Mouse (Mus musculus) kidney, postnatal 4 days (tissue): ENCODE results near the gene Arhgap33.

Experiments used
- DNase-seq, 2 experiments: peaks; one replicate each; pipeline ENCODE4 v3.0.0; 2021; ENCODE audit warnings: mixed read lengths in 2 of 2

Arhgap33 gene

DNA sequence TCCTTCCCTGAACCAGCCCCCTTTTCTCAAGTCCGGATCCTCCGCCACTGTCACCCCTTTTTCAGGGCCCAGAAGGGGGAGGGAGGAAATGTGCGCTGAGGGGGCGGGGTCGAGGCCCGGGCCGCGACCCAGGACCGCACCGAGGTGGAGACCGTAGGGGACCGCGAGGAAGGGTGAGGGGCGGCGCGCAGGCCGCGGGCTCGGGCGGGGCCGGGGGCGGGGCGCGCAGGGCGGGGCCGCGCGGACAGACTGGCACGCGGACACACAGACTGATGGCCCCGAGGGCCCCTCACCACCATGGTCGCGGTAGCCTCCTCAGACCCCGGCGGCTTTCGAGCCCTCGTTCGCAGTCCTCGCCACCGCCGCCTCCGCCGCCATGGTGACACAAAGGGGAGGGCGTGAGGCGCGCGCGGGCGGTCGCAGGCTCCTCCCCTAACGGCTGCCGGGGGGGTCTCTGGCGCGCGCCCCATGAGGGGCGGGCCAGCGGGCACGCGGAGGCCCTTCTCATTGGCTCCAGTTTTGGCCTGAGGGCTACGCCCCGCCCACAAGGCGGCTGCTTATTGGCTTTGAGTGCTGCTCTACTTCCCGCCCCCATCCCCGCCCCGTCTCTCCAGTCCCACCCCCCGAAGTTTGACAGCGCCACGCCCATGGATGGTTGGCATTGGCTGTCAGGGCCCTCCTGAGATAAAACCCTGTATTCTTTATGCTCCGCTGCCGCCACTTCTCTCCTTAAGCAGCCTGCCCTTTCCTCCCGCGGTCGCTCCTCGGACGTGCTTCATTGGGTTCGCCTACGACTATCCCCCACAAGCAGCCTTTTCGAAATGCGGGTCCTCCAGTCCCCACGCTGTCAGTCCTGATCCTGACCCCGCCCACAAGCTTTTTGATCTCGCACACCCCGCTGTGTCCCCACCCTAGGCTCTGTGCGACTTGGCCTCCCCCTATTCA is at the start of gene Arhgap33:
Gene Arhgap33, minus strand, starts transcription at position 428 of the 945 bp plus-strand sequence.
- peak; percentile 97 to 98 for DNase-seq

DNA sequence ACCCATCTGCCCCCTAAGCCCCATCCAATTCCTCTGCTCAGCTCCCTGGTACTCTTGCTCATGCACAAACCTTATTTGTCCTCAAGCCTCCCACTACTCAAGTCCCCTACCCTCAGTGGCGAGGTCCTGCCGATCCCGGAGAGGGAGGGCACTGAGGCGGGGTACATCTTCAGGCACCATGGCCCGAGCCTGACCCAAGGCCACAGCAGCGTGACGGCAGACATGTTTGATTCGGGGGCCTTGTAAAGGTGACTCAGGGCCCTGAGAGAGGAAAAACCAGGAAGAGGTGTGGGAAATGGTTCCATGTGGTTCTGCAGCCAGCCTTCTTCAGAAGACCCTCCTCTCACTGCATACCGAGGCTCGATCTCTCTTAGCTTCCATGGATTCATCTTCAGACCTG is 49.5 kb upstream of the Arhgap33 start:
- no peak for DNase-seq

- peak in 1 of 2 experiments; percentile 25 for DNase-seq
Measured at GRCm38 (mm10) chr7:30581547-30581946, 46.7 kb upstream of the Arhgap33 start.

GRCm38 (mm10) chr7:30579950-30580349 is 45.1 kb upstream of the Arhgap33 start:
- DNase-seq = no peak

GRCm38 (mm10) chr7:30572969-30573368 is 38.1 kb upstream of the Arhgap33 start:
- DNase-seq = peak in 1 of 2 experiments; percentile 35

DNA sequence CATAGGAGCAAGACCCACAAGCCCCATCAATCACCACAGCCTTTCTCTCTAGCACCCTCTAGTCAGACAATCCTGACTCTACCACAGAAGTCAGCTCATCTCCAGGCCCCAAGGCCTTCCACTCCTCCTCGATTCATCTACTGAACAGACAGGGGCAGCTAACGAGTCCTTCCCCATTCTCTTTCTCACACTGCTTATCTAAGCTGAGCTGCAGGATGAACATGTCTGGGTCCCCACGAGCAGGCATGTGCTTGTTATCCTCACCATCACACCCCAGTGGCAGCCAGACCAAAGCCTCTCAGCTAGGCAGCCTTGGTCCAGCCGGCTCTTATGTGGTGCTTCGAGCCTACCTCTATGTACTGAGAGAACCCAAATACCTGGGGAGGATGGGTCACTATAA is 37.5 kb upstream of the Arhgap33 start:
- no peak for DNase-seq

DNA sequence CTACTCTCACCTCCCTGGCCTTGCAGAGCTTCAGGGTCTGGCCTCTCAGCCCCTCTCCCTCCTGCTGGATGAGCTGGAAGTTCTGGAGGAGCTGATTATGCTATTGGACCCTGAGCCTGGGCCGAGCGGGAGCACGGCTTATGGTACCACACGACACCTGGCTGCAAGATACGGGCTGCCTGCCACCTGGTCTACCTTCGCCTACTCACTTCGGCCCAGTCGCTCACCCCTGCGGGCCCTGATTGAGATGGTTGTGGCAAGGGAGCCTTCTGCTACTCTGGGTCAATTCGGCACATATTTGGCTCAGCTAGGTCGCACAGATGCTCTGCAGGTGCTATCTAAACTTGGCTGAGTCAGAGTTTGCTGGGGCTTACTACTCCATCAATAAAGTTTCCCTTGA is 32.7 kb upstream of the Arhgap33 start:
- DNase-seq = no peak

- DNase-seq = peak; percentile 46 to 62
Measured at GRCm38 (mm10) chr7:30566033-30566432, 31.2 kb upstream of the Arhgap33 start.

- no peak for DNase-seq
Measured at GRCm38 (mm10) chr7:30564970-30565571, 30.2 kb upstream of the Arhgap33 start, which contains the start of gene Igflr1. Gene Igflr1, plus strand, starts transcription at chr7:30565427.

DNA sequence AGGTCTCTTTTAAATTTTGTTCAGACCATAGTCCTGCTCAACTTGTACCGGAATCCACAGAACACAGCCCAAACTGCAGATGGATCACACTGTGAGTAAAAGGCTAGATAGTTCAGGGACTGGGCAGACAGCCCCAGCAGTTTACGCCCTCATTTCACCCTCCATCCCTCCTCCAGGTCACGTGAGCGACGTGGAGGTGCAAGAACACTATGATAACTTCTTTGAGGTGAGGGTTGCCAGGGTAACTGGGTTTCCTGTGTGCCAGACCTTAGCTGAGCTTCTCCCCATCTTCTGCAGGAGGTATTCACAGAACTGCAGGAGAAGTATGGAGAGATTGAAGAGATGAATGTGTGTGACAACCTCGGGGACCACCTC is 29.0 kb upstream of the Arhgap33 start:
- DNase-seq = peak in 1 of 2 experiments; percentile 20

GRCm38 (mm10) chr7:30563117-30563905 is 28.5 kb upstream of the Arhgap33 start, which contains the start of the genes U2af1l4, Gm49396 and Psenen:
Gene U2af1l4, plus strand, starts transcription at chr7:30563301.
Gene Gm49396, plus strand, starts transcription at chr7:30563344.
Gene Psenen, minus strand, starts transcription at chr7:30563627.
- DNase-seq = peak; percentile 96 to 98

DNA sequence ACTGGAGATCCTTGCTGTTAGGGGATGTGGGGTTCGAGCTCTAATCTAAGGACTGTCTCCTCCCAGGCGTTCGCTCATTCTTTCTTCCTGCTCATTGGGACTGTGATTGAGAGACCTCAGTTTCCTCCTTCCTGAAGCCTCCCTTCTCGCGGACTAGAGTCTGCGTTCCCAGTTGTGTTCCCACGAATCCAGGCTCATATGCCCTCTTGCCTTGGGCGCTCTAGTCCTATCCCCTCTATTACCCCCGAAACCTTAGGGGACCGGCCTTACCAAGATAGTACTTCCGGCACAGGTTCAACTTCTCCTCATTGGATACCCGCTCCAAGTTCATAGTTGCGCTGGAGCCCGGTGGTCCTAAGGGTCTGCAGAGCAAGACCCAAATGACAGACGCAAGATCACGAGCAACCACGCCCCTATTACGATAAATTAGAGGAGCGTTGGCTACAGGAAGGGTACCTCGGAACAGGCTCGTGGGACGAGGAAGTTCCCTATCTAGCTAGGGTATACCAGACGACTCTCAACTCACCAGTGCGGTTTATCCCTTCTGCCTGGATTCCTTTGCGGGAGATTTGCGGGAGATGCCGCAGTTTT is 27.8 kb upstream of the Arhgap33 start:
- DNase-seq = peak in 1 of 2 experiments; percentile 24

DNA sequence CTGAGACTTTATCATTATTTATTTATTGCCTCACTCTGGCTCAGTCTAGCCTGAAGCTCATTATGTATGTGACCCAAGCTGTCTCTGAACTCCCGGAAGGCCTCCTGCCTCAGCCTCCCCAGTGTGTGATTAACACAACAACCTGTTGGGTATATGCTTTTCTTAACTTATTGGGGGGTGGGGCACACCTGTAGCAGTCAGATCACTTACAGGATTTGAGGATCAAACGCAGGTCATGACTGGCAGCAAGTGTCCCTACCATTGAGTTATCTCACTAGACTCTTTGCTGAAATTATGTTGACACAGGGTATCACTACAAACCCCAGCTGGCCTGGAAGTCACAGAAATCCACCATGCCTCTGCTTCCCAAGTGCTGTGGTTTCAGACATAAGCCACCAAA is 25.4 kb upstream of the Arhgap33 start:
- DNase-seq = no peak

DNA sequence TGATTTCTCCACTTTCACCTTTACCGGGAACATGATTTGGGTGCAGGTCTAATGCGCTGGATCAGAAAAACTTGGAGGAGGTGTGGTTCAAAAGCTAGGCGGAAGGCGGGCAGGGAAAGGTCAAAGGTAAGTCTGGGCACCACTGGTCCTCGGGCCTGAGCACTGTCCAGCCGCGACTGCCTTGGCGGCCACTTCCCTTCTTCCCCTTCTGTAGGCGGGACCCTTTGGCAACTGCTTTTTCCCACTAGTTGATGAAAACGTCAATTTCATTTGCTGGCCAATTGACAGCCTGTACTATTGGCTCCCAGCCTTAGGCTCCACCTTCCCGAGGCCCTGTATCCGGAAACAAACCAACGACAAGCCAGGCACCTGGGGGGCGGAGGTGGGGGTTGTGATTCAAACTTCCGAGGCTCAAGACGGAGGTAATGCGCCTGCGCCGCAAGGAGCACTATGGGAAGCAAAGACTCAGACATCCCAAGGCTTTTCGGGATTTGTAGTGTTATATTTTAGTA is 24.6 kb upstream of the Arhgap33 start, which contains the start of gene Lin37:
Gene Lin37, minus strand, starts transcription at position 396 of the 512 bp plus-strand sequence.
- peak; percentile 96 to 98 for DNase-seq

GRCm38 (mm10) chr7:30558656-30559442 is 24.0 kb upstream of the Arhgap33 start:
- no peak for DNase-seq

DNA sequence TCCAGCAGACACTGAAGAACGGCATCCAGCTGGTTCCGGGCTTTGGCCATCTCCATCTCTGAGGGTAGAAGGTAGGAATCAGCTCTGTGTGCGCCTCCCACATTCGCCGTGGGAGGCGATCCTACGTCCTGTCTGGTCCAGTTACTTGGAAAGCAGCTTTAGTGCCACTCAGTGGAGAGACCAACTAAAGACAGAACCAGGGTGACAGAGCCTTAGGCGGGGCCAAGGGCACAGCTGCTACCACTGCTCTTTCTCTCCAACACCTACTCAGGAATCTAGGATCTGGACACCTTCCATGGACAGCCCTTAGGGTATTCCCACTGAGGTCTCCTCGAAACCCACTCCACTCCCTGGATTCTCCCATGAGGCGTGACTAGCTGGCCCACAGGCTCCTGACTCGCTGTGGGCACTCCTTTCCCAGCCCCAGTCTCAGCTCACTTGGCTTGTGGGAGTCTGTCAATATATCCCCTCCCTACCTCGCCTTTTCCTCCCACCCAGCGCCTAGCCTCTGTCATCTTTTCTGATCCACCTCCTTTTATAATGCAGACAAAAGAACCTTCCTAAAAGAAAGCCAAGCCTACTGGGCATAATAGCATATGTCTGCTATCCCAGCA is 23.1 kb upstream of the Arhgap33 start:
- DNase-seq = no peak

- no peak for DNase-seq
Measured at GRCm38 (mm10) chr7:30556894-30557536, 22.2 kb upstream of the Arhgap33 start.

DNA sequence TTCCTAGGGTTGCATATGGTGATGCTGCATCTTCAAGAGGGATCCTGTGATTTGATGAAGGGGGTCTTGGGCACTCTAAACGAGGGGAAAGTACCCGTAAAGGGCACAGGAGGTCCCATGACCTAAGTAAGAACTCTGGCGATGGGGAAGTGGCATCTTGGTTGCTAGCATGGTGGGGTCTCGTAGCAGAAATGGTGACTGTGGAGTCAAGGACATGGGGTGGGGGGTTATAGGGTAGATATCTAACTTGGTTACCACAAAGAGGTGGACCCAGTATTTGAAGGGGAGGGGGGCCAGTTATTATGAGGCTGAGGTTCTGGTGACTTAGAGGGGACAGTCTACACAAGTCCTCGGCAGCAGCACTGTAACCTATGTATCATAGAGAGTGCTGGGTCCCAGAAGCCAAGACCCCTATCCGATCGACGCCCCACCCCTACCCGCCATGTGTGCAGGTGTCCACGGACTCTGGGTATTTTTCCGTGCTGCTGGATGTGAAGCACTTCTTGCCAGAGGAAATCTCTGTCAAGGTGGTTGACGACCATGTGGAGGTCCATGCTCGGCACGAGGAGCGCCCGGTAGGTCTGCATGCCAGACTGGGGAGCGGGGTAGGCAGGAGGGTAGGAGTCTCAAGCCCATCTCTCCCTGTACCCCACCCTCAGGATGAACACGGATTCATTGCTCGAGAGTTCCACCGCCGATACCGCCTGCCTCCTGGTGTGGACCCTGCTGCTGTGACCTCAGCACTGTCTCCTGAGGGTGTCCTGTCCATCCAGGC is 19.1 kb upstream of the Arhgap33 start:
- no peak for DNase-seq

- DNase-seq = peak; percentile 55 to 66
Measured at GRCm38 (mm10) chr7:30553021-30553589, 18.2 kb upstream of the Arhgap33 start.
